ENCODE assay signal across 16 mouse cellular contexts in the genomic region with DNA sequence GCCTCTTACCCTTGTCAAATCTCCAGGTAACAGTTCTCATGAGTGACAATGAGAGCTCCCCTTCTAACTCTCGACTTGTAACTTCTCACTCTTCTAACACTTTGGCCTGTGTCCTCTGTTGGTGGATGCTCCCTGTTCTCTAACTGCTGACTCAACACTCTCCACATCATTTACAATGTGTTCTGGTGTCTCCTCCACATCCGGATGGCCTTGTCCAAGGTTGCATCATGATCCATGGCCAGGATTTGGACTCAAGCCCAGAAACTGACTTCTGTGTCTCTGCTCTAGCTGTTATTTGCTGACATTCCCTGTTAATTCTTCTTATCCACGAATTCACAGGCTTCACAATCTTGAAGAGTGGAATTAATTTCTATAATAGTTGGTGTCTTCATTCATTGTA. TPM values are rescaled to one million over a fixed set of nuclear protein-coding genes. Genes with fewer than 3 reads are reported as not detected.
A peak's percentile ranks its signal among the peaks of the same experiment; 100 is the strongest.
DNase-seq lines count a peak whose midpoint lies in the region; ATAC-seq and TF ChIP-seq lines count a peak whose summit lies in the region.
"Had no signal": no experiment of that assay in that cellular context is flagged by ENCODE, and none has a peak within 500 bp of the region (broad histone marks: within the 10 kb centered on the region; RNA-seq: fewer than 3 reads in every experiment).

No protein-coding gene starts in this region.

- no peak for TF ChIP-seq CTCF in lung, embryonic 14.5 days (IDR thresholded peaks at IDR 0.05; ENCODE audit: low read depth)
- TF ChIP-seq CTCF in C2C12 (IDR thresholded peaks at IDR 0.05; ENCODE audit: control insufficient read depth, insufficient read depth, insufficient read length): no peak

- no peak overlapping the region for H3ac ChIP-seq in C2C12 (ENCODE audit: control insufficient read depth, insufficient read length, low read depth)

- no peaks in the 10 kb centered on the region for H3K79me3 ChIP-seq in C2C12 (ENCODE audit: low read depth)

- no peaks in the 10 kb centered on the region for H3K36me3 ChIP-seq in lung, embryonic 14.5 days (ENCODE audit: insufficient read depth)
- H3K36me3 ChIP-seq in C2C12 (ENCODE audit: control insufficient read depth, insufficient read depth): no peaks in the 10 kb centered on the region
- H3K36me3 ChIP-seq in hindbrain, embryonic 12.5 days: no peaks in the 10 kb centered on the region
- H3K36me3 ChIP-seq: limb, embryonic 10.5 days; liver, embryonic 15.5 days; midbrain, embryonic 10.5 days had no signal

- 34% methylated on average over 3 of the region's 3 CpGs for WGBS in lung, embryonic 14.5 days
- 80% methylated on average over 3 of the region's 3 CpGs for WGBS in hindbrain, embryonic 12.5 days

- H3K27ac ChIP-seq in lung, embryonic 14.5 days (ENCODE audit: low read depth): no peak overlapping the region
- no peak overlapping the region for H3K27ac ChIP-seq in hindbrain, embryonic 12.5 days
- H3K27ac ChIP-seq: gastrocnemius, adult 2 months; limb, embryonic 10.5 days; liver, embryonic 15.5 days; midbrain, embryonic 10.5 days had no signal

- H3K4me3 ChIP-seq in lung, embryonic 14.5 days (ENCODE audit: low read depth, low read length): no peak overlapping the region
- H3K4me3 ChIP-seq in C2C12 (ENCODE audit: insufficient read depth, poor library complexity, severe bottlenecking): no peak overlapping the region
- no peak overlapping the region for H3K4me3 ChIP-seq in hindbrain, embryonic 12.5 days
- H3K4me3 ChIP-seq: gastrocnemius, adult 2 months; limb, embryonic 10.5 days; liver, embryonic 15.5 days; midbrain, embryonic 10.5 days had no signal

- no peak overlapping the region for H3K4me2 ChIP-seq in lung, embryonic 14.5 days
- no peak overlapping the region for H3K4me2 ChIP-seq in hindbrain, embryonic 12.5 days (replicated peaks)
- H3K4me2 ChIP-seq: liver, embryonic 15.5 days had no signal

- no peaks in the 10 kb centered on the region for H3K27me3 ChIP-seq in lung, embryonic 14.5 days (ENCODE audit: insufficient read depth, low read length)
- no peaks in the 10 kb centered on the region for H3K27me3 ChIP-seq in C2C12 (ENCODE audit: control insufficient read depth, insufficient read depth, insufficient read length)
- no peaks in the 10 kb centered on the region for H3K27me3 ChIP-seq in hindbrain, embryonic 12.5 days
- H3K27me3 ChIP-seq: liver, embryonic 15.5 days had no signal

- DNase-seq in heart, postnatal 4 days: peak; percentile 6
- no peak for DNase-seq in heart, adult 18-20 months
- DNase-seq in lung, embryonic 14.5 days: peak; percentile 78
- no peak for DNase-seq in lung, adult 18-20 months
- peak; percentile 81 for DNase-seq in adrenal gland, adult 8-10 months
- DNase-seq in cerebellum, adult 11 months: no peak
- DNase-seq: cerebellum, adult 18-20 months; forebrain, postnatal 0 days; gastrocnemius, adult 2 months; thymus, postnatal 4 days had no signal

- no peaks in the 10 kb centered on the region for H3K9me3 ChIP-seq in lung, embryonic 14.5 days (ENCODE audit: low read depth, low read length)
- H3K9me3 ChIP-seq in hindbrain, embryonic 12.5 days (replicated peaks): no peaks in the 10 kb centered on the region
- H3K9me3 ChIP-seq: limb, embryonic 10.5 days; liver, embryonic 15.5 days; midbrain, embryonic 10.5 days had no signal

- H3K9ac ChIP-seq in lung, embryonic 14.5 days: no peak overlapping the region
- H3K9ac ChIP-seq in hindbrain, embryonic 12.5 days: no peak overlapping the region
- H3K9ac ChIP-seq: forebrain, postnatal 0 days; liver, embryonic 15.5 days had no signal

- ATAC-seq in lung, embryonic 14.5 days (ENCODE audit: insufficient read depth): peak; percentile 60; the same call in 1 of the 2 replicates
- ATAC-seq in hindbrain, embryonic 12.5 days (ENCODE audit: low FRiP score): no peak
- ATAC-seq: forebrain, postnatal 0 days; hindbrain, embryonic 16.5 days had no signal

- H3K4me1 ChIP-seq in lung, embryonic 14.5 days (ENCODE audit: insufficient read depth): no peaks in the 10 kb centered on the region
- no peaks in the 10 kb centered on the region for H3K4me1 ChIP-seq in hindbrain, embryonic 12.5 days
- H3K4me1 ChIP-seq: limb, embryonic 10.5 days; liver, embryonic 15.5 days; midbrain, embryonic 10.5 days had no signal

- H3K79me2 ChIP-seq in C2C12 (ENCODE audit: control insufficient read depth, insufficient read depth): no peaks in the 10 kb centered on the region

TF ChIP-seq in C2C12, 6 proteins besides CTCF, POLR2A, EP300 and RAD21:
- TF ChIP-seq MYOG (IDR thresholded peaks at IDR 0.05; ENCODE audit: control insufficient read depth, extremely low read depth, insufficient read length) (no peak), MAX (IDR thresholded peaks at IDR 0.05) (no peak), USF1 (IDR thresholded peaks at IDR 0.05; ENCODE audit: low read depth) (no peak), MYOD1 (IDR thresholded peaks at IDR 0.05; ENCODE audit: control insufficient read depth, insufficient read length, low read depth) (no peak), CEBPB (IDR thresholded peaks at IDR 0.05; ENCODE audit: low read depth) (peak; percentile 56), FOSL1 (IDR thresholded peaks at IDR 0.05; ENCODE audit: insufficient read depth, low read length, poor library complexity, severe bottlenecking) (no peak)

RNA-seq across cellular contexts. Expression of a gene that starts 47.5 kb away (rescaled TPM):
- total RNA-seq in heart, postnatal 4 days (2021): 10 to 100 TPM; 21.7 to 22.0 TPM
- 10 to 100 TPM; 26.7 to 27.6 TPM for total RNA-seq in heart, adult 18-20 months (2021)
- 26.2 and 28.4 TPM in 2 replicates for polyA plus RNA-seq in lung, embryonic 14.5 days (2014; fragmentation: Nextera tagmentation; extraction: Ambion mirVana)
- 89.1 TPM for polyA plus RNA-seq in C2C12 (2012; fragmentation: generic; extraction: Trizol)
- 10 to 100 TPM; 34.6 to 48.9 (median 45.5) TPM for total RNA-seq in adrenal gland, adult 8-10 months (2022)
- 38.4 and 44.3 TPM in 2 replicates for polyA plus RNA-seq in hindbrain, embryonic 12.5 days (2016; fragmentation: Nextera tagmentation; extraction: Ambion mirVana)

Comparison
In these comparisons a context has a peak if more than half of its experiments do, and no peak if none do; other contexts are left out.
1. DNase-seq: peak in heart, postnatal 4 days (single experiment), lung, embryonic 14.5 days (single experiment) and adrenal gland, adult 8-10 months (single experiment); none in heart, adult 18-20 months (0 of 2), lung, adult 18-20 months (0 of 2) and cerebellum, adult 11 months (single experiment).